Mouse (Mus musculus) large intestine, adult 2 months (tissue): ENCODE results near the gene Olfr1420. TPM values are rescaled to one million over a fixed set of nuclear protein-coding genes. Genes with fewer than 3 reads are reported as not detected.

ENCODE experiments used
- polyA plus RNA-seq: library from polyadenylated mRNA; depleted of rRNA; stranded (reverse); fragments of >200 nt; gene quantifications from 2 replicates; pipeline ENCODE4 v1.2.3, GENCODE M21; 2012; rRNA removed

Olfr1420 gene
- polyA plus RNA-seq, 1 experiment: not detected

Other genes with a start within 250 kb of the Olfr1420 start
- gene Ms4a3, start 245.7 kb upstream of the Olfr1420 start, polyA plus RNA-seq: not detected in 2 replicates
- not detected in 2 replicates for gene Oosp2, start 226.0 kb upstream of the Olfr1420 start, polyA plus RNA-seq
- gene Oosp1, start 195.4 kb upstream of the Olfr1420 start, polyA plus RNA-seq: 0.43 TPM in 1 of 2 replicates, not detected in the other
- gene Oosp3, start 189.5 kb upstream of the Olfr1420 start, polyA plus RNA-seq: not detected in 2 replicates
- 0.10 and 0.51 TPM in 2 replicates for gene Gif, start 139.0 kb upstream of the Olfr1420 start, polyA plus RNA-seq
- 14.7 and 15.7 TPM in 2 replicates for gene Mrpl16, start 116.2 kb upstream of the Olfr1420 start, polyA plus RNA-seq
- gene Stx3, start 67.2 kb upstream of the Olfr1420 start, polyA plus RNA-seq: 24.8 and 30.6 TPM in 2 replicates
- gene Olfr1417, start 47.3 kb upstream of the Olfr1420 start, polyA plus RNA-seq: not detected in 2 replicates
- not detected in 2 replicates for gene Olfr1418, start 25.5 kb upstream of the Olfr1420 start, polyA plus RNA-seq
- gene Olfr1419, start 11.5 kb upstream of the Olfr1420 start, polyA plus RNA-seq: not detected in 2 replicates
- gene Patl1, start 25.8 kb downstream of the Olfr1420 start, polyA plus RNA-seq: 10.4 and 16.4 TPM in 2 replicates
- gene Osbp, start 79.4 kb downstream of the Olfr1420 start, polyA plus RNA-seq: 22.0 and 29.3 TPM in 2 replicates
- not detected in 2 replicates for gene Olfr1423, start 154.8 kb downstream of the Olfr1420 start, polyA plus RNA-seq
- not detected in 2 replicates for gene Olfr1424, start 176.1 kb downstream of the Olfr1420 start, polyA plus RNA-seq
- gene Olfr1425, start 191.2 kb downstream of the Olfr1420 start, polyA plus RNA-seq: not detected in 2 replicates
- not detected in 2 replicates for gene Olfr1426, start 205.4 kb downstream of the Olfr1420 start, polyA plus RNA-seq
- gene Olfr1427, start 216.8 kb downstream of the Olfr1420 start, polyA plus RNA-seq: not detected in 2 replicates
- not detected in 2 replicates for gene Olfr1428, start 229.3 kb downstream of the Olfr1420 start, polyA plus RNA-seq
- not detected in 2 replicates for gene Olfr76, start 236.6 kb downstream of the Olfr1420 start, polyA plus RNA-seq